Mouse (Mus musculus) forebrain, postnatal 0 days (tissue): ENCODE results near the gene Smpdl3b. TPM values are rescaled to one million over a fixed set of nuclear protein-coding genes. Genes with fewer than 3 reads are reported as not detected.

Experiments
- ATAC-seq: fragments of 200-750 bp; cut with Nextera tagmentation; 2 replicates; pipeline ENCODE4 v1.8.0; 2017; ENCODE audit warnings: mild to moderate bottlenecking, moderate library complexity
- DNase-seq: peaks from one replicate; pipeline ENCODE4 v3.0.0-alpha.2; 2015
- H3K27ac ChIP-seq: fragments of 300-500 bp; sonication (generic); 2 replicates; pipeline ENCODE4 v1.5.1; 2014; ENCODE audit warnings: low read depth, mild to moderate bottlenecking, antibody characterized with exemption, low read length, moderate library complexity, mixed read lengths
- H3K27me3 ChIP-seq: fragments of 300-500 bp; sonication (generic); 2 replicates; pipeline ENCODE4 v1.6.1; 2014; ENCODE audit warnings: mild to moderate bottlenecking, low read length, mixed read lengths; ENCODE audit not compliant: insufficient read depth
- H3K36me3 ChIP-seq: fragments of 300-500 bp; sonication (generic); 2 replicates; pipeline ENCODE4 v1.6.1; 2014; ENCODE audit warnings: mild to moderate bottlenecking, moderate library complexity; ENCODE audit not compliant: insufficient read depth
- H3K4me1 ChIP-seq: fragments of 300-500 bp; sonication (generic); 2 replicates; pipeline ENCODE4 v1.6.1; 2014; ENCODE audit warnings: antibody characterized with exemption; ENCODE audit not compliant: insufficient read depth
- H3K4me2 ChIP-seq: fragments of 300-500 bp; sonication (generic); 2 replicates; pipeline ENCODE4 v1.6.1; 2014; ENCODE audit warnings: low read depth, mild to moderate bottlenecking, moderate library complexity
- H3K4me3 ChIP-seq: fragments of 300-500 bp; sonication (generic); 2 replicates; pipeline ENCODE4 v1.5.1; 2014; ENCODE audit warnings: low read depth, low read length, mixed read lengths
- H3K9ac ChIP-seq: fragments of 300-500 bp; sonication (generic); 2 replicates; pipeline ENCODE4 v1.6.1; 2014; ENCODE audit warnings: mild to moderate bottlenecking
- H3K9me3 ChIP-seq: fragments of 300-500 bp; sonication (generic); 2 replicates; pipeline ENCODE4 v1.6.1; 2016; ENCODE audit warnings: low read length
- CTCF ChIP-seq: sonication (generic); IDR thresholded peaks from 2 replicates; pipeline ENCODE4 v1.5.1; 2016; ENCODE audit warnings: antibody characterized with exemption, control low read depth, low read depth
- WGBS: fragments of 180-500 bp; shearing (Covaris S2); extraction: QIAGEN DNeasy Blood & Tissue Kit; methylation state at CpG from one replicate; pipeline ENCODE4 v1.1.7; 2014; 5-methylcytosine and 5-hydroxymethylcytosine counted together
- polyA plus RNA-seq: library from polyadenylated mRNA; unstranded; fragments of >200 nt; fragmentation: Nextera tagmentation; extraction: Ambion mirVana; gene quantifications from 2 replicates; pipeline ENCODE4 v1.2.1, GENCODE M21; 2015
- total RNA-seq: library from RNA; depleted of rRNA; stranded (reverse); fragments of >200 nt; gene quantifications from 2 replicates; pipeline ENCODE4 v1.2.3, GENCODE M21; 2014

Gene Smpdl3b
- total and polyA plus RNA-seq, 2 experiments from 2014 or later, result 0.57 to 1.1 TPM

- TF ChIP-seq CTCF, result peak; percentile 22; the same call in 1 of the 2 replicates
- DNase-seq (no peak), ATAC-seq (no peak)
- Histone ChIP-seq H3K4me3 (no peak overlapping the region), H3K9me3 (no peaks in the 10 kb centered on the region), H3K27me3 (no peaks in the 10 kb centered on the region), H3K4me2 (no peak overlapping the region), H3K9ac (no peak overlapping the region), H3K27ac (no peak overlapping the region), H3K36me3 (no peaks in the 10 kb centered on the region), H3K4me1 (no peaks in the 10 kb centered on the region)
- WGBS, result 92% methylated on average over 25 of the region's 25 CpGs
Measured at GRCm38 (mm10) chr4:132733071-132733770, 23.8 kb downstream of the Smpdl3b start.

- ATAC-seq, result peak; percentile 96
- 4% methylated on average over 32 of the region's 34 CpGs for WGBS
- Histone ChIP-seq H3K27me3 (no peaks in the 10 kb centered on the region), H3K4me2 (peak within 1 kb of the TSS; percentile 58), H3K4me3 (peak within 1 kb of the TSS; percentile 49), H3K9me3 (no peaks in the 10 kb centered on the region), H3K27ac (no peak within 1 kb of the TSS), H3K9ac (peak within 1 kb of the TSS; percentile 60), H3K36me3 (peaks cover 4% of the 10 kb centered on the region; the same call in 1 of the 2 replicates), H3K4me1 (no peaks in the 10 kb centered on the region)
- peak; percentile 26; the same call in 1 of the 2 replicates for TF ChIP-seq CTCF
- peak; percentile 64 for DNase-seq
Measured at GRCm38 (mm10) chr4:132732148-132732684, 24.8 kb downstream of the Smpdl3b start, which contains the start of gene Xkr8. Gene Xkr8, minus strand, starts transcription at chr4:132732546.

- 57% methylated on average over 12 of the region's 12 CpGs for WGBS
- peak overlapping the region; percentile 60; the same call in 1 of the 2 replicates for H3K9ac ChIP-seq
- peak overlapping the region; percentile 49 for H3K4me3 ChIP-seq
- no peak overlapping the region for H3K27ac ChIP-seq
- no peak for TF ChIP-seq CTCF
- peaks cover 4% of the 10 kb centered on the region; the same call in 1 of the 2 replicates for H3K36me3 ChIP-seq
- ATAC-seq, result no peak
- DNase-seq, result no peak
- H3K4me2 ChIP-seq, result peak overlapping the region; percentile 58
- H3K9me3 ChIP-seq, result no peaks in the 10 kb centered on the region
- H3K27me3 ChIP-seq, result no peaks in the 10 kb centered on the region
- H3K4me1 ChIP-seq, result no peaks in the 10 kb centered on the region
Measured at GRCm38 (mm10) chr4:132731616-132732015, 25.4 kb downstream of the Smpdl3b start.

GRCm38 (mm10) chr4:132728233-132728632, 28.8 kb downstream of the Smpdl3b start:
- DNase-seq (no peak), ATAC-seq (no peak)
- H3K4me2 ChIP-seq, result no peak overlapping the region
- WGBS, result 90% methylated on average over 8 of the region's 8 CpGs
- no peak for TF ChIP-seq CTCF
- peaks cover 14% of the 10 kb centered on the region for H3K36me3 ChIP-seq
- H3K9ac ChIP-seq, result no peak overlapping the region
- H3K4me3 ChIP-seq, result no peak overlapping the region
- no peak overlapping the region for H3K27ac ChIP-seq
- no peaks in the 10 kb centered on the region for H3K4me1 ChIP-seq
- no peaks in the 10 kb centered on the region for H3K27me3 ChIP-seq
- no peaks in the 10 kb centered on the region for H3K9me3 ChIP-seq

GRCm38 (mm10) chr4:132718251-132718650, 38.8 kb downstream of the Smpdl3b start:
- no peaks in the 10 kb centered on the region for H3K9me3 ChIP-seq
- H3K4me2 ChIP-seq, result no peak overlapping the region
- ATAC-seq (no peak), DNase-seq (no peak)
- H3K27me3 ChIP-seq, result no peaks in the 10 kb centered on the region
- no peak overlapping the region for H3K4me3 ChIP-seq
- no peak for TF ChIP-seq CTCF
- H3K27ac ChIP-seq, result no peak overlapping the region
- H3K4me1 ChIP-seq, result no peaks in the 10 kb centered on the region
- H3K36me3 ChIP-seq, result peaks cover 60% of the 10 kb centered on the region
- 93% methylated on average over 1 of the region's 1 CpGs for WGBS
- H3K9ac ChIP-seq, result no peak overlapping the region

GRCm38 (mm10) chr4:132713181-132713580, 43.9 kb downstream of the Smpdl3b start:
- no peaks in the 10 kb centered on the region for H3K4me1 ChIP-seq
- H3K4me2 ChIP-seq, result no peak overlapping the region
- H3K9me3 ChIP-seq, result no peaks in the 10 kb centered on the region
- ATAC-seq (no peak), DNase-seq (no peak)
- peaks cover 58% of the 10 kb centered on the region for H3K36me3 ChIP-seq
- H3K27ac ChIP-seq, result no peak overlapping the region
- H3K9ac ChIP-seq, result no peak overlapping the region
- no peak for TF ChIP-seq CTCF
- WGBS, result 94% methylated on average over 7 of the region's 7 CpGs
- no peak overlapping the region for H3K4me3 ChIP-seq
- no peaks in the 10 kb centered on the region for H3K27me3 ChIP-seq

GRCm38 (mm10) chr4:132706885-132707284, 50.2 kb downstream of the Smpdl3b start:
- WGBS, result 95% methylated on average over 8 of the region's 8 CpGs
- Histone ChIP-seq H3K4me3 (no peak overlapping the region), H3K27me3 (no peaks in the 10 kb centered on the region), H3K36me3 (peaks cover 83% of the 10 kb centered on the region), H3K27ac (no peak overlapping the region), H3K4me1 (no peaks in the 10 kb centered on the region), H3K9ac (no peak overlapping the region), H3K9me3 (no peaks in the 10 kb centered on the region), H3K4me2 (no peak overlapping the region)
- DNase-seq (no peak), ATAC-seq (no peak)
- no peak for TF ChIP-seq CTCF
